Mouse (Mus musculus) embryonic fibroblast, embryonic 13.5 days (primary cell): ENCODE measurements around the gene Dbf4. TPM values are rescaled to one million over a fixed set of nuclear protein-coding genes. Genes with fewer than 3 reads are reported as not detected.

Experiments used
- H3K27ac ChIP-seq: 2 replicates; pipeline ENCODE4 v1.5.1; 2012; ENCODE audit warnings: low read length, control low read depth, inconsistent platforms; ENCODE audit not compliant: insufficient read depth
- H3K4me1 ChIP-seq: 2 replicates; pipeline ENCODE4 v1.6.1; 2011; ENCODE audit warnings: low read length; ENCODE audit not compliant: control insufficient read depth, insufficient read depth
- H3K4me3 ChIP-seq: 2 replicates; pipeline ENCODE4 v1.5.1; 2011; ENCODE audit warnings: mild to moderate bottlenecking, control low read depth, low read length; ENCODE audit not compliant: insufficient read depth
- CTCF ChIP-seq: IDR thresholded peaks from 2 replicates; pipeline ENCODE4 v1.5.1; 2011; ENCODE audit warnings: mild to moderate bottlenecking, control low read depth, low read length, moderate library complexity, borderline replicate concordance; ENCODE audit not compliant: insufficient read depth
- POLR2A ChIP-seq: IDR thresholded peaks from 2 replicates; pipeline ENCODE4 v1.6.1; 2011; ENCODE audit warnings: low read depth, mild to moderate bottlenecking, control low read depth, low read length, moderate library complexity
- polyA plus RNA-seq: library from polyadenylated mRNA; stranded (reverse); fragments of >200 nt; gene quantifications from 2 replicates; pipeline ENCODE4 v1.2.4, GENCODE M21; 2011; ENCODE audit warnings: low read depth; ENCODE audit not compliant: missing spikeins, insufficient read length

The Dbf4 gene
- polyA plus RNA-seq, 1 experiment: 57.5 TPM

- no peaks in the 10 kb centered on the region for H3K4me1 ChIP-seq
- TF ChIP-seq POLR2A (no peak), CTCF (no peak)
- no peak overlapping the region for H3K27ac ChIP-seq
- H3K4me3 ChIP-seq: peak overlapping the region; percentile 46
Observed at GRCm38 (mm10) chr5:8366771-8367613, 55.5 kb downstream of the Dbf4 start.

- Histone ChIP-seq H3K4me3 (no peak overlapping the region), H3K27ac (no peak overlapping the region), H3K4me1 (peaks cover 6% of the 10 kb centered on the region; the same call in 1 of the 2 replicates)
- no peak for TF ChIP-seq CTCF
- TF ChIP-seq POLR2A: no peak
Observed at GRCm38 (mm10) chr5:8362361-8362760, 60.2 kb downstream of the Dbf4 start.

GRCm38 (mm10) chr5:8357677-8358076 is 64.8 kb downstream of the Dbf4 start:
- TF ChIP-seq CTCF: no peak
- Histone ChIP-seq H3K4me1 (peaks cover 14% of the 10 kb centered on the region), H3K27ac (no peak overlapping the region), H3K4me3 (no peak overlapping the region)

- H3K4me1 ChIP-seq: peaks cover 14% of the 10 kb centered on the region
- H3K4me3 ChIP-seq: no peak overlapping the region
- TF ChIP-seq POLR2A: no peak
- TF ChIP-seq CTCF: no peak
- no peak overlapping the region; the same call in 1 of the 2 replicates for H3K27ac ChIP-seq
Observed at GRCm38 (mm10) chr5:8356885-8357651, 65.4 kb downstream of the Dbf4 start.

- TF ChIP-seq POLR2A: no peak
- TF ChIP-seq CTCF: no peak
Observed at GRCm38 (mm10) chr5:8356326-8356725, 66.2 kb downstream of the Dbf4 start.

GRCm38 (mm10) chr5:8349557-8349956 is 73.0 kb downstream of the Dbf4 start:
- H3K27ac ChIP-seq: no peak overlapping the region
- TF ChIP-seq POLR2A (no peak), CTCF (no peak)
- H3K4me1 ChIP-seq: no peaks in the 10 kb centered on the region
- H3K4me3 ChIP-seq: no peak overlapping the region

More at GRCm38 (mm10) chr5:8356326-8356725, 66.2 kb downstream of the Dbf4 start:
- H3K4me1 ChIP-seq: peaks cover 14% of the 10 kb centered on the region
- no peak overlapping the region for H3K4me3 ChIP-seq
- 0 out of 2 replicates have a peak overlapping the region, but pooled peaks have one; percentile 29 for H3K27ac ChIP-seq

Other genes starting within 250 kb of the Dbf4 start
- gene Adam22, start 54.6 kb downstream of the Dbf4 start, polyA plus RNA-seq: 5.0 and 10.4 TPM in 2 replicates
- 17.3 and 24.6 TPM in 2 replicates for gene Slc25a40, start 134 bp upstream of the Dbf4 start, polyA plus RNA-seq
- gene Rundc3b, start 200.2 kb upstream of the Dbf4 start, polyA plus RNA-seq: 0.16 TPM in 1 of 2 replicates, not detected in the other
- gene Abcb1a, start 237.4 kb upstream of the Dbf4 start, polyA plus RNA-seq: 0.90 and 1.8 TPM in 2 replicates